Mouse (Mus musculus) forebrain, embryonic 12.5 days (tissue): ENCODE results near the gene Mkrn3. TPM values are rescaled to one million over a fixed set of nuclear protein-coding genes. Genes with fewer than 3 reads are reported as not detected.

Source experiments
- ATAC-seq: fragments of 200-750 bp; cut with Nextera tagmentation; 2 replicates; pipeline ENCODE4 v1.8.0; 2017; ENCODE audit warnings: moderate TSS enrichment; ENCODE audit not compliant: low FRiP score
- H3K27ac ChIP-seq: fragments of 300-500 bp; sonication (generic); 2 replicates; pipeline ENCODE4 v1.5.1; 2016; ENCODE audit warnings: mild to moderate bottlenecking
- H3K27me3 ChIP-seq: fragments of 300-500 bp; sonication (generic); 2 replicates; pipeline ENCODE4 v1.6.1; 2016; ENCODE audit warnings: mild to moderate bottlenecking
- H3K36me3 ChIP-seq: fragments of 300-500 bp; sonication (generic); replicated peaks from 2 replicates; pipeline ENCODE4 v1.6.1; 2016; ENCODE audit warnings: mild to moderate bottlenecking
- H3K4me1 ChIP-seq: fragments of 300-500 bp; sonication (generic); 2 replicates; pipeline ENCODE4 v1.6.1; 2016
- H3K4me2 ChIP-seq: fragments of 300-500 bp; sonication (generic); 2 replicates; pipeline ENCODE4 v1.6.1; 2016; ENCODE audit warnings: mild to moderate bottlenecking, moderate library complexity
- H3K4me3 ChIP-seq: fragments of 300-500 bp; sonication (generic); replicated peaks from 2 replicates; pipeline ENCODE4 v1.5.1; 2016; ENCODE audit warnings: mild to moderate bottlenecking
- H3K9ac ChIP-seq: fragments of 300-500 bp; sonication (generic); 2 replicates; pipeline ENCODE4 v1.6.1; 2016; ENCODE audit warnings: mild to moderate bottlenecking
- H3K9me3 ChIP-seq: fragments of 300-500 bp; sonication (generic); 2 replicates; pipeline ENCODE4 v1.6.1; 2016
- WGBS: fragments of 180-500 bp; shearing (Covaris S2); methylation state at CpG from one replicate; pipeline ENCODE4 v1.1.7; 2016; 5-methylcytosine and 5-hydroxymethylcytosine counted together
- polyA plus RNA-seq: library from polyadenylated mRNA; unstranded; fragments of >200 nt; fragmentation: Nextera tagmentation; extraction: Ambion mirVana; gene quantifications from 2 replicates; pipeline ENCODE4 v1.2.1, GENCODE M21; 2016

The Mkrn3 gene
- polyA plus RNA-seq, 1 experiment from 2014 or later = 25.5 TPM

GRCm38 (mm10) chr7:62420566-62420965 is 627 bp upstream of the Mkrn3 start:
- WGBS = 33% methylated on average over 6 of the region's 6 CpGs
- Histone ChIP-seq H3K4me3 (peak overlapping the region; percentile 68), H3K27me3 (no peaks in the 10 kb centered on the region), H3K4me1 (peaks cover 6% of the 10 kb centered on the region; the same call in 1 of the 2 replicates), H3K9ac (peak overlapping the region; percentile 50), H3K36me3 (no peaks in the 10 kb centered on the region), H3K4me2 (peak overlapping the region; percentile 66), H3K9me3 (peaks cover 15% of the 10 kb centered on the region), H3K27ac (peak overlapping the region; percentile 97)
- ATAC-seq = peak; percentile 56

DNA sequence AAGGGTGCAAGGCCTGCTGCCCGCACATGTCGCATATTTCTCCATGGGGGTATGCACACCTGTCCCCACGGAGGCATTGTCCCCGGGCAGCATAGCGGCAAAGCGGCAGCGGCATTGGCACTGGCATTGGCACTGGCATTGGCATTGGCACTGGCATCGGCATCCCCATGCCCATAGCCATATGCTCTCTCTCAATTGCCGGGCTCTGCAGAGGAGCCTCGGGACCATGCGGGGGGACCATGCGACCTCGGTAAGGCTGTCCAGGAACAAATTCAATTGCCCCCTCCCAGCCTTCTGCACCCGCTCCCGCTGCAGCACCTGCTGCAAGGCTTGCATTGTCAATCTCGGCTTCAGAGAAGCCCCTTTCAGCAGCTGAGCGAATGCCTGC is 840 bp downstream of the Mkrn3 start:
- Histone ChIP-seq H3K4me3 (peak overlapping the region; percentile 68), H3K9ac (peak overlapping the region; percentile 83), H3K27me3 (no peaks in the 10 kb centered on the region), H3K27ac (peak overlapping the region; percentile 97), H3K4me2 (peak overlapping the region; percentile 66), H3K9me3 (peaks cover 15% of the 10 kb centered on the region), H3K4me1 (0 out of 2 replicates have a peak, but pooled peaks cover 3% of the 10 kb centered on the region), H3K36me3 (no peaks in the 10 kb centered on the region)
- ATAC-seq = no peak; the same call in 1 of the 2 replicates
- 46% methylated on average over 17 of the region's 17 CpGs for WGBS

- no peaks in the 10 kb centered on the region for H3K36me3 ChIP-seq
- H3K9ac ChIP-seq = peak overlapping the region; percentile 83
- H3K27me3 ChIP-seq = no peaks in the 10 kb centered on the region
- H3K4me3 ChIP-seq = peak overlapping the region; percentile 68
- peak overlapping the region; percentile 97 for H3K27ac ChIP-seq
- peaks cover 15% of the 10 kb centered on the region for H3K9me3 ChIP-seq
- peak overlapping the region; percentile 66 for H3K4me2 ChIP-seq
- 42% methylated on average over 9 of the region's 9 CpGs for WGBS
- ATAC-seq = no peak
- 0 out of 2 replicates have a peak, but pooled peaks cover 3% of the 10 kb centered on the region for H3K4me1 ChIP-seq
These were observed 1.6 kb downstream of the Mkrn3 start for GRCm38 (mm10) chr7:62418346-62418745.

DNA sequence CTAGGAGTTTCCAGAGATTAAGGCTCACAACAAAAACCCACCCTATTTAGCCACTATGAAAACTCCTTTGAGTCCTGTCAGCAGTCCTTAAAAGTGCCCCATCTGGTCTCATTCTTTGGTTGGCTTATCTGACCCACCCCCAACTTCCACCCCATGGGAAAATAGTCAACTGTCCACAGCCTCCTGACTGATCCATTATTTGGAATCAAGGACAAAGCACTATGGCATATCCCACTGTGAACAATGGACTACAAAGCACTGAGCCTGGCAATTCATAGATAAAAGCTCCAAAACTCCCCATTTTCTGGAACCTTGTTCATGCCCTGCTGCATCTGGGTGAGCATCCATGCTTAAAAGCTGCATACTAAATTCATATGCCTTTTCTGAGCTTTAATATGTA is 3.8 kb downstream of the Mkrn3 start:
- peak overlapping the region; percentile 83 for H3K27ac ChIP-seq
- H3K4me1 ChIP-seq = 0 out of 2 replicates have a peak, but pooled peaks cover 7% of the 10 kb centered on the region
- peak overlapping the region; percentile 18 for H3K4me3 ChIP-seq
- H3K9me3 ChIP-seq = peaks cover 15% of the 10 kb centered on the region
- no peaks in the 10 kb centered on the region for H3K27me3 ChIP-seq
- H3K36me3 ChIP-seq = no peaks in the 10 kb centered on the region
- H3K9ac ChIP-seq = 0 out of 2 replicates have a peak overlapping the region, but pooled peaks have one; percentile 25
- peak; percentile 55 for ATAC-seq
- peak overlapping the region; percentile 36 for H3K4me2 ChIP-seq

GRCm38 (mm10) chr7:62415222-62415621 is 4.7 kb downstream of the Mkrn3 start:
- peak; percentile 20; the same call in 1 of the 2 replicates for ATAC-seq
- 30% methylated on average over 1 of the region's 1 CpGs for WGBS
- H3K4me3 ChIP-seq = no peak overlapping the region
- peak overlapping the region; percentile 11; the same call in 1 of the 2 replicates for H3K4me2 ChIP-seq
- H3K36me3 ChIP-seq = no peaks in the 10 kb centered on the region
- H3K27me3 ChIP-seq = no peaks in the 10 kb centered on the region
- H3K9me3 ChIP-seq = peaks cover 15% of the 10 kb centered on the region
- H3K27ac ChIP-seq = peak overlapping the region; percentile 81
- H3K9ac ChIP-seq = no peak overlapping the region
- H3K4me1 ChIP-seq = 0 out of 2 replicates have a peak, but pooled peaks cover 10% of the 10 kb centered on the region

DNA sequence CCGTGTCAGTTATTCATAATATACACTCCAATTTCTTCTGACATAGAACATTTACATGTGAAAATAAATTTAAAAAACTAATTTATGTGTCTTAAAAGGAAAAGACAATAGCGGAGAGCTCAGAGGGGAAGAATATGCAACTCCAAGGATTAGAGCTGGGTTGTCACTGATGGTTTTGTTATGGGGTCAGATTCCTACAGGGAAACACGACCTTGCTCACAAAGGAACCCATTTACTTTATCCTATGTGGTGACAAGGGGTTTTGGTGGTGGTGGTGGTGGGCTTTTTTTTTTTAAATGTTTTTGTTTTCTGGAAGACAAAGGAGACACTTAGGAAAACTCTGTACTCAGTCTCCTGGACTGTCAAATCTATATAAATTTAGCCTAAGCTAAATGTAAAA is 12.1 kb downstream of the Mkrn3 start:
- no peak for ATAC-seq

GRCm38 (mm10) chr7:62406573-62407050 is 13.3 kb downstream of the Mkrn3 start:
- no peaks in the 10 kb centered on the region for H3K9me3 ChIP-seq
- peak overlapping the region; percentile 53 for H3K4me2 ChIP-seq
- peak overlapping the region; percentile 36 for H3K4me3 ChIP-seq
- H3K27me3 ChIP-seq = no peaks in the 10 kb centered on the region
- H3K9ac ChIP-seq = peak overlapping the region; percentile 36; the same call in 1 of the 2 replicates
- H3K4me1 ChIP-seq = peaks cover 13% of the 10 kb centered on the region
- WGBS = 31% methylated on average over 19 of the region's 19 CpGs
- peak; percentile 60 for ATAC-seq
- H3K27ac ChIP-seq = peak overlapping the region; percentile 56; the same call in 1 of the 2 replicates
- no peaks in the 10 kb centered on the region for H3K36me3 ChIP-seq

More for the DNA sequence above, 12.1 kb downstream of the Mkrn3 start:
- Histone ChIP-seq H3K36me3 (no peaks in the 10 kb centered on the region), H3K27ac (peak overlapping the region; percentile 61; the same call in 1 of the 2 replicates), H3K9me3 (no peaks in the 10 kb centered on the region), H3K9ac (no peak overlapping the region), H3K27me3 (no peaks in the 10 kb centered on the region), H3K4me1 (peaks cover 16% of the 10 kb centered on the region), H3K4me2 (no peak overlapping the region), H3K4me3 (no peak overlapping the region)
- 28% methylated on average over 3 of the region's 3 CpGs for WGBS

- 45% methylated on average over 1 of the region's 1 CpGs for WGBS
These were observed 27.7 kb downstream of the Mkrn3 start for GRCm38 (mm10) chr7:62392202-62392601.

DNA sequence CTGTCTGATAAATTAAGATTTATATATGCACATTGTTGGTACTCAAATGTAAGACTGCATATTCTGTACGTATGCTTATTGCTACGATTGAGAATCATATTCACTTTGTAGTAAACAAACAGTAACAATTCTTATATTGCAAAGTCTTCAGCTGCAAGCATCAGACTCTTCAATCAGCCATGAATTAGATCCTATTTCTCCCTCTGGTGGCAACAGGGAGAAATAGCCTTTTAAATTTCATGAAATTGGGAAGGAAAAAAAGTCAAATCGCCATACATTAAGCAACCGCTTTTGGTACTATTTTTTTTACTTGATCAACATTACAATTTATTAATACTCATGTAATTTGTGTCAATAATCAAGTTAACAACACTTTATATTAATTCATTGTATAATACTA is 31.6 kb downstream of the Mkrn3 start:
- no peak overlapping the region for H3K4me3 ChIP-seq
- H3K27me3 ChIP-seq = no peaks in the 10 kb centered on the region
- WGBS = 50% methylated on average over 4 of the region's 4 CpGs
- peaks cover 8% of the 10 kb centered on the region; the same call in 1 of the 2 replicates for H3K4me1 ChIP-seq
- no peak overlapping the region for H3K4me2 ChIP-seq
- H3K27ac ChIP-seq = no peak overlapping the region
- H3K9ac ChIP-seq = no peak overlapping the region
- H3K9me3 ChIP-seq = no peaks in the 10 kb centered on the region
- no peak for ATAC-seq
- no peaks in the 10 kb centered on the region for H3K36me3 ChIP-seq

More at GRCm38 (mm10) chr7:62392202-62392601, 27.7 kb downstream of the Mkrn3 start:
- Histone ChIP-seq H3K9me3 (no peaks in the 10 kb centered on the region), H3K36me3 (no peaks in the 10 kb centered on the region), H3K4me2 (no peak overlapping the region), H3K9ac (no peak overlapping the region), H3K27ac (no peak overlapping the region), H3K27me3 (no peaks in the 10 kb centered on the region), H3K4me1 (peaks cover 8% of the 10 kb centered on the region; the same call in 1 of the 2 replicates), H3K4me3 (no peak overlapping the region)
- ATAC-seq = 0 out of 2 replicates have a peak, but pooled peaks have one; percentile 6

GRCm38 (mm10) chr7:62382391-62382790 is 37.5 kb downstream of the Mkrn3 start:
- Histone ChIP-seq H3K9ac (no peak overlapping the region), H3K4me3 (no peak overlapping the region), H3K27ac (no peak overlapping the region), H3K9me3 (peaks cover 23% of the 10 kb centered on the region; the same call in 1 of the 2 replicates), H3K4me1 (peaks cover 14% of the 10 kb centered on the region), H3K4me2 (no peak overlapping the region), H3K36me3 (peaks cover 6% of the 10 kb centered on the region; the same call in 1 of the 2 replicates), H3K27me3 (no peaks in the 10 kb centered on the region)
- WGBS = 4% methylated on average over 2 of the region's 2 CpGs
- peak; percentile 76 for ATAC-seq

GRCm38 (mm10) chr7:62378529-62378928 is 41.4 kb downstream of the Mkrn3 start:
- peak overlapping the region; percentile 63 for H3K9ac ChIP-seq
- H3K4me1 ChIP-seq = peaks cover 14% of the 10 kb centered on the region
- 88% methylated on average over 9 of the region's 9 CpGs for WGBS
- peaks cover 32% of the 10 kb centered on the region; the same call in 1 of the 2 replicates for H3K9me3 ChIP-seq
- peak overlapping the region; percentile 65 for H3K4me2 ChIP-seq
- no peaks in the 10 kb centered on the region for H3K27me3 ChIP-seq
- H3K27ac ChIP-seq = no peak overlapping the region
- H3K36me3 ChIP-seq = peaks cover 6% of the 10 kb centered on the region; the same call in 1 of the 2 replicates
- no peak for ATAC-seq
- peak overlapping the region; percentile 53 for H3K4me3 ChIP-seq

- peak overlapping the region; percentile 63 for H3K9ac ChIP-seq
- H3K27me3 ChIP-seq = no peaks in the 10 kb centered on the region
- H3K4me3 ChIP-seq = peak overlapping the region; percentile 53
- peaks cover 6% of the 10 kb centered on the region; the same call in 1 of the 2 replicates for H3K36me3 ChIP-seq
- H3K4me2 ChIP-seq = peak overlapping the region; percentile 65
- peak; percentile 53 for ATAC-seq
- H3K27ac ChIP-seq = peak overlapping the region; percentile 80
- whole genome bisulfite sequencing = 26% methylated on average over 14 of the region's 14 CpGs
- H3K9me3 ChIP-seq = peaks cover 32% of the 10 kb centered on the region; the same call in 1 of the 2 replicates
- H3K4me1 ChIP-seq = peaks cover 14% of the 10 kb centered on the region
These were observed 42.6 kb downstream of the Mkrn3 start for GRCm38 (mm10) chr7:62377313-62377712.
